Mouse (Mus musculus): ENCODE measurements at regions not wholly inside any gene's neighbourhood (a gene's known extent, or its start where the extent isn't known, plus 50 kb on each side); places are given as distances from the start of the nearest gene placed in this dataset.

- DNase-seq (ENCODE audit: low spot score in 2 of 2) = no peak
Measured at GRCm38 (mm10) chr14:62071140-62071539, 221.2 kb upstream of the Rnaseh2b start.

- DNase-seq (ENCODE audit: low spot score in 2 of 2) = no peak
Measured at GRCm38 (mm10) chr14:62084047-62084446, 208.3 kb upstream of the Rnaseh2b start.

GRCm38 (mm10) chr14:62088174-62088573 is 204.2 kb upstream of the Rnaseh2b start:
- no peak for DNase-seq (ENCODE audit: low spot score in 2 of 2)

GRCm38 (mm10) chr14:62117532-62117931 is 174.9 kb upstream of the Rnaseh2b start:
- no peak for DNase-seq (ENCODE audit: low spot score in 2 of 2)

- DNase-seq (ENCODE audit: low spot score in 2 of 2) = no peak
Measured at GRCm38 (mm10) chr14:62118542-62118953, 173.8 kb upstream of the Rnaseh2b start.

- no peak for DNase-seq (ENCODE audit: low spot score in 2 of 2)
Measured at GRCm38 (mm10) chr14:62128918-62129317, 163.5 kb upstream of the Rnaseh2b start.

GRCm38 (mm10) chr14:62132353-62132816 is 160.0 kb upstream of the Rnaseh2b start:
- no peak for DNase-seq (ENCODE audit: low spot score in 2 of 2)

GRCm38 (mm10) chr14:62137981-62138380 is 154.4 kb upstream of the Rnaseh2b start:
- no peak for DNase-seq (ENCODE audit: low spot score in 2 of 2)

GRCm38 (mm10) chr14:62144385-62145030 is 147.9 kb upstream of the Rnaseh2b start:
- DNase-seq (ENCODE audit: low spot score in 2 of 2) = no peak

GRCm38 (mm10) chr14:62157038-62157716 is 135.2 kb upstream of the Rnaseh2b start:
- no peak for DNase-seq (ENCODE audit: low spot score in 2 of 2)

- DNase-seq (ENCODE audit: low spot score in 2 of 2) = no peak
Measured at GRCm38 (mm10) chr14:62159690-62160089, 132.7 kb upstream of the Rnaseh2b start.

- no peak for DNase-seq (ENCODE audit: low spot score in 2 of 2)
Measured at GRCm38 (mm10) chr14:62163120-62163796, 129.1 kb upstream of the Rnaseh2b start.

- DNase-seq (ENCODE audit: low spot score in 2 of 2) = no peak
Measured at GRCm38 (mm10) chr14:62164918-62165317, 127.5 kb upstream of the Rnaseh2b start.

GRCm38 (mm10) chr14:62166006-62166405 is 126.4 kb upstream of the Rnaseh2b start:
- no peak for DNase-seq (ENCODE audit: low spot score in 2 of 2)

- no peak for DNase-seq (ENCODE audit: low spot score in 2 of 2)
Measured at GRCm38 (mm10) chr14:62166596-62166995, 125.8 kb upstream of the Rnaseh2b start.

GRCm38 (mm10) chr14:62167090-62167489 is 125.3 kb upstream of the Rnaseh2b start:
- no peak for DNase-seq (ENCODE audit: low spot score in 2 of 2)

- DNase-seq (ENCODE audit: low spot score in 2 of 2) = no peak
Measured at GRCm38 (mm10) chr14:62168711-62169110, 123.7 kb upstream of the Rnaseh2b start.

- no peak for DNase-seq (ENCODE audit: low spot score in 2 of 2)
Measured at GRCm38 (mm10) chr14:62170385-62170784, 122.0 kb upstream of the Rnaseh2b start.

GRCm38 (mm10) chr14:62171256-62172047 is 120.9 kb upstream of the Rnaseh2b start:
- DNase-seq (ENCODE audit: low spot score in 2 of 2) = no peak

GRCm38 (mm10) chr14:62173835-62174530 is 118.4 kb upstream of the Rnaseh2b start:
- peak; percentile 46 to 48 for DNase-seq (ENCODE audit: low spot score in 2 of 2)

GRCm38 (mm10) chr14:62175384-62176048 is 116.9 kb upstream of the Rnaseh2b start:
- DNase-seq (ENCODE audit: low spot score in 2 of 2) = no peak
